Mouse (Mus musculus) kidney, embryonic 14.5 days (tissue): ENCODE results near the gene Gm5478. TPM values are rescaled to one million over a fixed set of nuclear protein-coding genes. Genes with fewer than 3 reads are reported as not detected.

ENCODE experiments used
- microRNA-seq: library from miRNA; unstranded; fragments of <30 nt; microRNA quantifications from one replicate; pipeline ENCODE4, GENCODE M21; 2016
- polyA plus RNA-seq: library from polyadenylated mRNA; unstranded; fragments of >200 nt; fragmentation: Nextera tagmentation; extraction: Ambion mirVana; gene quantifications from 2 replicates; pipeline ENCODE4 v1.2.1, GENCODE M21; 2014

The Gm5478 gene
- polyA plus RNA-seq, 1 experiment from 2014 or later, result not detected

Small RNA genes within 50 kb of the gene (microRNA-seq; reads per million reads assigned to microRNA genes)
- gene Gm44342 (not detected), gene Gm44383 (not detected), gene Gm44479 (not detected)

Other genes with a start within 250 kb of the Gm5478 start
- 34.6 and 44.0 TPM in 2 replicates for gene Krt7, start 236.3 kb downstream of the Gm5478 start, polyA plus RNA-seq
- not detected in 2 replicates for gene Krt87, start 208.6 kb downstream of the Gm5478 start, polyA plus RNA-seq
- gene Krt88, start 199.6 kb downstream of the Gm5478 start, polyA plus RNA-seq, result 0.21 TPM in 1 of 2 replicates, not detected in the other
- not detected in 2 replicates for gene Krt81, start 183.6 kb downstream of the Gm5478 start, polyA plus RNA-seq
- not detected in 2 replicates for gene Krt86, start 173.9 kb downstream of the Gm5478 start, polyA plus RNA-seq
- not detected in 2 replicates for gene Krt83, start 155.9 kb downstream of the Gm5478 start, polyA plus RNA-seq
- not detected in 2 replicates for gene Gm49425, start 130.1 kb downstream of the Gm5478 start, polyA plus RNA-seq
- not detected in 2 replicates for gene Krt84, start 114.6 kb downstream of the Gm5478 start, polyA plus RNA-seq
- gene Krt82, start 96.7 kb downstream of the Gm5478 start, polyA plus RNA-seq, result not detected in 2 replicates
- 0.17 and 0.22 TPM in 2 replicates for gene Krt90, start 84.4 kb downstream of the Gm5478 start, polyA plus RNA-seq
- gene Krt75, start 73.5 kb downstream of the Gm5478 start, polyA plus RNA-seq, result 0.11 and 0.23 TPM in 2 replicates
- not detected in 2 replicates for gene Gm5414, start 19.2 kb downstream of the Gm5478 start, polyA plus RNA-seq
- not detected in 2 replicates for gene Krt6b, start 32.9 kb upstream of the Gm5478 start, polyA plus RNA-seq
- not detected in 2 replicates for gene Krt6a, start 46.9 kb upstream of the Gm5478 start, polyA plus RNA-seq
- not detected in 2 replicates for gene Krt5, start 65.5 kb upstream of the Gm5478 start, polyA plus RNA-seq
- gene Krt71, start 95.7 kb upstream of the Gm5478 start, polyA plus RNA-seq, result not detected in 2 replicates
- gene Krt72, start 139.1 kb upstream of the Gm5478 start, polyA plus RNA-seq, result not detected in 2 replicates
- gene Krt73, start 155.0 kb upstream of the Gm5478 start, polyA plus RNA-seq, result not detected in 2 replicates
- gene Krt2, start 170.8 kb upstream of the Gm5478 start, polyA plus RNA-seq, result not detected in 2 replicates
- 0.93 and 1.8 TPM in 2 replicates for gene Krt1, start 203.4 kb upstream of the Gm5478 start, polyA plus RNA-seq
- 0.06 TPM in 1 of 2 replicates, not detected in the other for gene Krt77, start 222.3 kb upstream of the Gm5478 start, polyA plus RNA-seq
- not detected in 2 replicates for gene Krt76, start 245.5 kb upstream of the Gm5478 start, polyA plus RNA-seq